Mouse (Mus musculus): ENCODE results near the gene Nudt1.

Gene Nudt1

DNA sequence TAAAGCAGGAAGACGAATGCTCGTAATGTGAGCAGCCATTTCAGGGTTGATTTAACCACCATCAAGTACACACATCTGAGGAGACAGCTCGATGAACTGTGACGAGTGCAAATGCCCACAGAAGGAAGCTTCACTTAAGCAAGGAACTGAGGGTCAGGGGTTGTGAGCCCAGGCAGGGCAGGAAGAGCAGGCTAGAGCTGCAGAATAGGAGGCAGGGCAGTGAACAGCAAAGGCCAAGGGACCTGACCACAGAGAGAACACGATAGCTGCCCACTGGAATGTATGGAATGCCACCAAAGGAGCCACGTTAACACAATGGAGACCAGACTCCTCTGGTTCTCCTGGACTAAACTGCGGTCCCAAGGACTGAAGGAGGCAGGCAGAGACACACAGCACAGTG, 62.1 kb downstream of the Nudt1 start:
- peak; percentile 82 for DNase-seq (ENCODE audit: low spot score)

DNA sequence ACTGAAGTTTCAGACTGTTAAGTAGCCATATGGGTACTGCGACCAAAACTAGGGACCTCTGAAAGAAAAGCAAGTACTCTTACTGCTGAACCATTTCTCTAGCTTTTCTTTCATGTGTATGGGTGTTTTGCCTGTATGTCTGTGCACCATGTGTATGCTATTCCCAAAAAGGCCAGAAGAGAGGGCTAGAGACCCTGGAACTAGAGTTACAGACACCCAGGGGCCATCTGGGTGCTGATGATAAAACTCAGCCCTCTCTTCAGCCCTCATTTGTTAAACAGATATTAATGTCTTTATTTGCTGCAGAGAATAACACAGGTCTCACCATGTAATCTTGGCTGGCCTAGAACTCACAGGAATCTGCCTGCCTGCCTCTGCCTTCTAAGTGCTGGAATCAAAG, 63.0 kb downstream of the Nudt1 start:
- no peak for DNase-seq (ENCODE audit: low spot score)

DNA sequence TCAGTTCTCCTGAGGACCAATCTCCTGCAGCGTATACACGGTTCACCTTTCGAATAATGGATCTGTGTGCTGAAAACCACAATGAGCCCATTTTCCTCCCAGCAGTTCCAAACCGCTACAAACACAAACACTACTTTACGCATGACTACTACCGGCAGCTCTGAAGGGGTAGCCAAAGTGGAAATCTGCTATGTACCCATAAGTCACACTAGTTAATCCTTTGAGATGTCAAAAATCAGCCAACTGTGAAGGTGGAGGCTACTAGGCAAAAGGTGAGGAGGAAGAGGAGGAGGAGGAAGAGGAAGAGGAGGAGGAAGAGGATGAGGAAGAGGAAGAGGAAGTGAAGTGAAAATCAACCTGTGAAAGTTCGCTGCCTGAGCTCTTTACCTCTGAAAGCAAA, 65.8 kb downstream of the Nudt1 start:
- DNase-seq (ENCODE audit: low spot score), result no peak
